Mouse (Mus musculus) myocyte (in vitro differentiated cells): ENCODE data around the gene Itpr3.

Experiments used
- CEBPB ChIP-seq: IDR thresholded peaks from 2 replicates; pipeline ENCODE4 v1.6.1; 2011; ENCODE audit warnings: mild to moderate bottlenecking, moderate library complexity; ENCODE audit not compliant: poor library complexity, insufficient read depth, severe bottlenecking
- E2F4 ChIP-seq: IDR thresholded peaks from one replicate; pipeline ENCODE4 v1.6.1; 2011; ENCODE audit warnings: mild to moderate bottlenecking, control low read depth, moderate library complexity; ENCODE audit not compliant: insufficient read depth
- MAX ChIP-seq: IDR thresholded peaks from one replicate; pipeline ENCODE4 v1.6.1; 2011; ENCODE audit warnings: low read depth, mild to moderate bottlenecking, control low read depth
- MYOD1 ChIP-seq, 3 experiments: IDR thresholded peaks; one replicate each; pipeline ENCODE4 v1.6.1; 2011; ENCODE audit warnings: control low read depth in 2 of 3, low read depth in 2 of 3, mild to moderate bottlenecking in 2 of 3, moderate library complexity in 1 of 3; ENCODE audit not compliant: insufficient read length in 2 of 3, control insufficient read depth in 1 of 3
- MYOG ChIP-seq, 3 experiments: IDR thresholded peaks; one replicate each; pipeline ENCODE4 v1.6.1; 2011; ENCODE audit warnings: control low read depth in 2 of 3, low read depth in 2 of 3, mild to moderate bottlenecking in 2 of 3; ENCODE audit not compliant: insufficient read length in 2 of 3, control insufficient read depth in 1 of 3, insufficient read depth in 1 of 3
- POLR2A ChIP-seq: IDR thresholded peaks from one replicate; pipeline ENCODE4 v1.6.1; 2011; ENCODE audit warnings: low read depth, mild to moderate bottlenecking, control low read depth, moderate library complexity; ENCODE audit not compliant: insufficient read length
- POLR2AphosphoS2 ChIP-seq: IDR thresholded peaks from one replicate; pipeline ENCODE4 v1.6.1; 2011; ENCODE audit warnings: low read depth, control low read depth; ENCODE audit not compliant: insufficient read length
- REST ChIP-seq: IDR thresholded peaks from one replicate; pipeline ENCODE4 v1.6.1; 2011; ENCODE audit warnings: mild to moderate bottlenecking, control low read depth, moderate library complexity; ENCODE audit not compliant: insufficient read depth, insufficient read length
- TCF12 ChIP-seq: IDR thresholded peaks from one replicate; pipeline ENCODE4 v1.6.1; 2011; ENCODE audit warnings: mild to moderate bottlenecking, control low read depth; ENCODE audit not compliant: poor library complexity, insufficient read depth, severe bottlenecking
- TCF3 ChIP-seq: IDR thresholded peaks from one replicate; pipeline ENCODE4 v1.6.1; 2011; ENCODE audit warnings: low read depth, control low read depth; ENCODE audit not compliant: insufficient read length
- USF1 ChIP-seq: IDR thresholded peaks from one replicate; pipeline ENCODE4 v1.6.1; 2011; ENCODE audit warnings: low read depth, mild to moderate bottlenecking, control low read depth, moderate library complexity

GRCm38 (mm10) chr17:27023342-27023741, 33.8 kb upstream of the Itpr3 start:
- no peak for TF ChIP-seq POLR2A
- TF ChIP-seq TCF12 = no peak
- no peak for TF ChIP-seq POLR2AphosphoS2
- no peak for TF ChIP-seq CEBPB
- no peak for TF ChIP-seq REST
- TF ChIP-seq MAX = no peak
- TF ChIP-seq TCF3 = no peak
- TF ChIP-seq MYOG (IDR thresholded peaks at IDR 0.05; ENCODE audit: control insufficient read depth in 1 of 3, insufficient read depth in 1 of 3, insufficient read length in 2 of 3, low read depth in 2 of 3) = no peak
- TF ChIP-seq E2F4 = no peak
- no peak for TF ChIP-seq MYOD1 (IDR thresholded peaks at IDR 0.05; ENCODE audit: control insufficient read depth in 1 of 3, insufficient read length in 2 of 3, low read depth in 2 of 3)
- TF ChIP-seq USF1 = no peak
